Mouse (Mus musculus): ENCODE measurements at regions not wholly inside any gene's neighbourhood (a gene's known extent, or its start where the extent isn't known, plus 50 kb on each side); places are given as distances from the start of the nearest gene placed in this dataset.
"Not testable (repeated sequence)": the region's sequence is repeated elsewhere in the genome, so short reads cannot be mapped to it uniquely, and the experiment has no call there.

DNA sequence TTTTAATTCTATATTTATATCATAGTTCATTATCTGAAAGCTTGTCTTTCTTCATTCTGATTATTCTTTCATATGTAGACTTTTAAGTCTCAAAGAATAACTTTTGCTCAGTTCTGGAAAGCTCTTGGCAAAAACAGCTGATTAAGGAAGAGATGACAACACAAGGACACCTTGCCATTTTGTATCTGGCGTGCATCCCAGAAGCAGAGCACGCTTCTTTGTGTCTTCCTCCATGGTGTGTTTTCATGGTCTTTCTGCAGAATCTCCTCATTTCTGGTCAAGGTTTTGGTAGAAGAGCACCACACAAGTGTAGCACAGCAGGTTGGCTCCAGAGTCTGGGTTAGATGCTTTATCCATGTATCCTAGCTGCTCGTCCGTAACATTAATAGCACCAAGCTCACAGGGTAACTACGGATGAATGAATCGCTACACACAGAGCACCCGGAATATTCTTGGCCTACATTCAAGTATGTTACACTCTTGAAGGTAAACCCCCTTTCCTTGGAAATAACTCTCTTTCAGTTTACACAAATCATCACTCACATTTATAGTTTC is 148.9 kb upstream of the Ddhd1 start:
- no peak for DNase-seq (ENCODE audit: low read depth)

- DNase-seq (ENCODE audit: low read depth) = no peak
Observed at GRCm38 (mm10) chr14:45807767-45808166, 149.8 kb upstream of the Ddhd1 start.

DNA sequence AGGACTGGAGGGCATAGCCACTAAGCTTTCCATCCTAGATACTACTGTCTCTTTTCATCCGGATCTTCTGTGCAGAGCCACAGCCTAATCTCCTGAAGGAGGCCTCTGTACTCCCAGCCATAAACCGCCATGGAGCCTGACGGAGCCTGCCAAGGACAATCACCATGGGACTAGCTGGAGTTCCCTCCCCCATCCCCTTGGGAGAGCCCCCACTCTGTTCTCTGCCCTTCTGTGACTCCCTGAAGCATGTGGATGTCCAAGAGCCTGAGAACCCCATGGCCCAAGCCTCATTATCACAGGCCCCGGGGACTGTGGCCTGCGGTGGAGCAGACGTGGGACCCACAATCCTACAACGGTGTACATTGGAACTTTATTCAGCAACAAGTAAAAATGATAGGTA is 151.5 kb upstream of the Ddhd1 start:
- DNase-seq (ENCODE audit: low read depth) = no peak

DNA sequence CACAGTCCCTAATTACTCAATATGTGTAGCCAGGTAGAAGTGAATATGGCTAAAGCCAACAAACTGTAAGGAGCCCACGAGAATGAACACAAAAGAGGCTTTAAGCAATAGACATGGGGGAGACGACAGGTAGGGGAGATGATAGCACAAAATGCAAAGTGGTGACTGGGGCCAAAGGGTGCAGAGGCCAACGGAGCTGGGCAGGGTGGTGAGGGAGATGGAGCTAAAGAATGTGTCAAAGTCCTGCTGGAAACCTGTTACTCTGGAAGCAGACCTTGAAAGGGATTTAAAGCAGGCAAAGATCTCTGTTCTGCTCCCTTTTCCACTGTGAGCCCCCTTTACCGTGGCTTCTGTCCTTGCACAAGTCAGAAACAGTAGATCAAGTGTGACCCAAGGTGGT is 152.2 kb upstream of the Ddhd1 start:
- no peak for DNase-seq (ENCODE audit: low read depth)

DNA sequence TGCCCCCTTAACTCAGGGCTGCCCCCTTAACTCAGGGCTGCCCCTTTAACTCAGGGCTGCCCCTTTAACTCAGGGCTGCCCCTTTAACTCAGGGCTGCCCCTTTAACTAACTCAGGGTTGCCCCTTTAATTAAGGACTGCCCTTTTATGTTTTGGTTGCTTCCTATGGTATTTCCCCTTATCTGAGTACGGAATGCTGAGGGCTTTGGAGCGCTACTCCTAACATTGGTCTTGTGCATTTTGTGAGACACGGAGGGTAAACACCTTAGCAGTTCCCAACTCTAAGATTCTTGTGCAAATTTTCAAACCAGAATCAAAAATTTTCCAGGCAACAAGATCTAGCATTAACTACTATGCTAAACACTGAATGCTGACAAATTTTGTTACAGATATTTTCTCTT is 152.7 kb upstream of the Ddhd1 start:
- DNase-seq (ENCODE audit: low read depth) = no peak

GRCm38 (mm10) chr14:45815598-45815997 is 157.7 kb upstream of the Ddhd1 start:
- no peak for DNase-seq (ENCODE audit: low read depth)

DNA sequence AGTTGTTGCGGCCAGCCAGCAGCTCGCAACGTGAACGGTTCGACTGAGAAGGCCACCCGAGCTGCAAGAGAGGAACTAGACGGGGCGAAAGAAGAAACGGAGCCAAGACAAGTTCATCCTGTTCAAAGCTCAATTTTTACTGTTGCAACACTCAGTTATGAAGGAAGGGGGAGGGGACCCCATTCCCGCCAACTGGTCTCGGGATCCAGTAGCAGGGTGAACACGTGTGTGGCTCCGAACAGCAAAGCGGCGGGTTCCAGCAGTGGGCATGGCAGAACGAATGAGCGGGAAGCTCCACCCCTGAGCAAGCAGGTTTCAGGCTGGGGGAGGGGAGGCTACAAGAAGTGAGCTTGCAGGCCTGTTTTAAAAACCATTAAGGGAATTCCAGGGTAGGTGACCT is 158.7 kb upstream of the Ddhd1 start:
- not testable (repeated sequence) for DNase-seq (ENCODE audit: low read depth)

GRCm38 (mm10) chr14:45817756-45818155 is 159.8 kb upstream of the Ddhd1 start:
- DNase-seq (ENCODE audit: low read depth) = no peak

- no peak for DNase-seq (ENCODE audit: low read depth)
Observed at GRCm38 (mm10) chr14:45824601-45825000, 166.7 kb upstream of the Ddhd1 start.

GRCm38 (mm10) chr14:45826023-45826422 is 168.1 kb upstream of the Ddhd1 start:
- peak; percentile 31 for DNase-seq (ENCODE audit: low read depth)

DNA sequence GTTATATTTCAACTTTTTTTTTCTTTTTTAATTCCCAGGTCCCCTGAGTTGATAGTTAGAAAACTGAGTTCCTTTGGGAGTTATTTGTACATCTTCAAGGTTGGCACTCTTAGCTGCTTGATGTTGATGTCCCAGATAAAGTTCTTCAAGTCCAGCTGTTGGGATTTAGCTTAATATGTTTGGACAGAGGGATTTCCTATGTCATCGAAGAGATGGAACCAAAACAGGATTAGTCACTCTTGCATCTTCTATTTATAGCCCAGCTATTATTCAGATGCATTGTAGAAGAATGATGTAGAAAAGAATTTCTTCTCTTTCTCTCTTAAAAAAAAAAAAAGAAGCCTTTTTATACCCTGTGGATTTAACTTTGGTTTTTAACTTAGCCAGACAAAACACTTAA is 169.2 kb upstream of the Ddhd1 start:
- DNase-seq (ENCODE audit: low read depth) = no peak

DNA sequence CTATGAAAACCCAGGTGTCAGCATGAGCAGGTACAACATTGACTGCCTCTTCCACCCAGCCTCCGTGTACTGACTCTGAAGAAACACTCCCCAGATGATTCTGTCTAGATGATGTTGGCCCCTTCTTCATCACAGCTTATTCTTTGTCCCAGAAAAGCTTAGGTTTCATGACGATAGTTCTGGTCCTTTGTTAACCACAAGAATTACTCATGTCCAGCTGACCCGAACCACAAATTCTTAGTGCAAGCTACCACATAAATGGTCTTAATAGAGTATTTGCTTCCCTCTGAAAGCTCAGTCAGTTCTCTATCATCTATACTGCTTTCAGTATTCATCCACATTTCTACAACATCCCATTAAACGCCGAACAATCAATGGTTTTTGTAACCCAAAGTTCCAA is 172.5 kb upstream of the Ddhd1 start:
- no peak for DNase-seq (ENCODE audit: low read depth)

- no peak for DNase-seq (ENCODE audit: low read depth)
Observed at GRCm38 (mm10) chr14:45837039-45837438, 179.1 kb upstream of the Ddhd1 start.

DNA sequence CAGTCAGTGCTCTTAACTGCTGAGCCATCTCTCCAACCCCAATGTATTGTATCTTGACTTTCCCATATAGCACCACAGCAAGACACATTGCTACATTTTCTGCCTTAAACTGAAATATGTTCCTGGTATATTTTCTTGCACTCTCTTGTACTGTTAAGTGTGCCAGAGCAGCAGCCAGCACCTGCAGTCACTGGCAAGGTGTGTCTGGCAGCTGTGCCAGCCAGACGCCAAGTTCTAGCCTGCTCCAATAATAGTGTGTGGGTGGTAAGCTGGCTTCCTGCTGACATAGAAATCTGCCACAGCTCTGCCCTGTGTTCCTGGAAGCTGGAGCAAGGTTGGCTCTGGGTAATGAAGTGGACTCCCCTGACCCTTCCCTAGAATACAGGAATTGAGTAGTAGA is 185.9 kb upstream of the Ddhd1 start:
- no peak for DNase-seq (ENCODE audit: low read depth)

- no peak for DNase-seq (ENCODE audit: low read depth)
Observed at GRCm38 (mm10) chr14:45850588-45850987, 192.6 kb upstream of the Ddhd1 start.

DNA sequence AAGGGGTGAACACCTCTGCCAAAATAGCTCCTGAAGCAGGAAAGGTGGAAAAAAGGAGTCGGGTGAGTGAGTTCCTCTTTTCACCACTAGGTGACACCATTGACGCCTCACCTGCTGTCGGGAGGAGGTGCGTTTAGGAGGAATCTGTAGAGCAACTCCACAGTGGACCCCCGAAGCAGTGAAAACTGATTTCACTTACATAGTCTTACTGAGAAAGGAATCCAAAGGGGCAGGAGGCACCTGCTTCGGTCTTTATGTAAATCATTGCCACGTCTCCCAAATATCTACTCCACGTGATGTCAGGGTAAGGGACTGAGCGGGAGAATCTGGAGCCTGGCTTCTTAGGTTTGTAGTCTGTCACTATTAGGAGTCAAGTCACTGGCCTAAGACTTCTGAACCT is 220.5 kb upstream of the Ddhd1 start:
- peak; percentile 14 for DNase-seq (ENCODE audit: low read depth)

GRCm38 (mm10) chr14:45920783-45921182 is 262.8 kb upstream of the Ddhd1 start:
- DNase-seq (ENCODE audit: low read depth) = no peak

GRCm38 (mm10) chr14:45943581-45943980 is 285.6 kb upstream of the Ddhd1 start:
- DNase-seq (ENCODE audit: low read depth) = no peak

DNA sequence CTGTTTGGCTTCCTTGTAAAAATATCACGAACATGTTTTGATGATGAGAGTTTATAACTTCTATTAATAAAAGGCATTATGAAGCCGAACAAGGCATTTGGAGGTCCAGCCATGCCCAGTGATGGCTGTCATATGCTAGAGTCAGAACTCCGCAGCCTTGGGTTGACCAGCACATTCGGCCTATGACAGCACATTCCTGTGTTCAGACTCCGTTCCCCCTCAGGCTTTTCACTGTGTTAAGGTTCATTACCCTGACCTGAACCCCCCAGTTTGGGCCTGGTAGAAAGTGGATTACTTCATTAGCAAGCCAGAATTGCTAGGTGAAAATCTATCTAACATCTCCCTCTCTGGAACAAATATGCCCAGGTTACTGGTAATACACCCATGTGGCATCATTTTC is 286.2 kb upstream of the Ddhd1 start:
- no peak for DNase-seq (ENCODE audit: low read depth)

- DNase-seq (ENCODE audit: low read depth) = no peak
Observed at GRCm38 (mm10) chr14:45944506-45944905, 286.6 kb upstream of the Ddhd1 start.

DNA sequence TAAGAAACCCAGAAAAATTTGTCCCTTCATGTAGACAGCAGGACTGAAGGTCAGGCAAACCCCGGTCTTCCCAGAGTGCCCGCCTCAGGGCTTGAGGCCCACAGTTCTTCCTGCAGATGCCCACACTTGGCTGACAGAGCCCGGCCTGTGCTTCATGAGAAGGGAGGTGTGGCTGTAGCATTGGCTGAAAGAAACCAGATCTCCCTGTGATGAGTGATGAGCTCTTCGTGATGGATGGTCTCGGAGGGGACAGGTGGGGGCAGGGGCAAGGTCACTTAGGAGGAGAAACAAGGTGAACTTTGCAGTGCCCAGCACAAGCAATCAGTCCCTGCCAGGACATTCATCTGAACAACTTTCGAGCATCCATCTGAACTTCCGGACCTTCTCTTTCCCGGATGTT is 298.7 kb upstream of the Ddhd1 start:
- DNase-seq (ENCODE audit: low read depth) = no peak

DNA sequence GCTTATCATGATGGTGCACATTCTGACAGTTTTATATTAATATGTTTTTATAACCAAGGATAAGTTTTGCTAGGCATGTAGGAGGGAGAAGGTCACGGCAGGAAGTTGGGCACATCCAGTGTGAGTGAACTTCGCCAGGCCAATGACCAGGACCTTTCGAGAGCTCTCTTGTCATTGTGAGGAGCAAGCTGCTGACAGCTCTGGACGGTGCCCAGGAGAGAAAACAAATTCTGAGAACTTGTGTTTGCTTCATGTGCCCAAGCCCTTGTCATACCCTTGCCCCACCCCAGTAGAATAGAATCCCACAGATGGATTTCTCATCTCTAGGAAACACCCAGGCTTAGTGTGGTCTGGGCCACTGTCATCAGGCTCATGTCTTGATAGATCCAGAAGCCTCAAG is 304.5 kb upstream of the Ddhd1 start:
- DNase-seq (ENCODE audit: low read depth) = no peak

GRCm38 (mm10) chr14:45964043-45964442 is 306.1 kb upstream of the Ddhd1 start:
- no peak for DNase-seq (ENCODE audit: low read depth)

DNA sequence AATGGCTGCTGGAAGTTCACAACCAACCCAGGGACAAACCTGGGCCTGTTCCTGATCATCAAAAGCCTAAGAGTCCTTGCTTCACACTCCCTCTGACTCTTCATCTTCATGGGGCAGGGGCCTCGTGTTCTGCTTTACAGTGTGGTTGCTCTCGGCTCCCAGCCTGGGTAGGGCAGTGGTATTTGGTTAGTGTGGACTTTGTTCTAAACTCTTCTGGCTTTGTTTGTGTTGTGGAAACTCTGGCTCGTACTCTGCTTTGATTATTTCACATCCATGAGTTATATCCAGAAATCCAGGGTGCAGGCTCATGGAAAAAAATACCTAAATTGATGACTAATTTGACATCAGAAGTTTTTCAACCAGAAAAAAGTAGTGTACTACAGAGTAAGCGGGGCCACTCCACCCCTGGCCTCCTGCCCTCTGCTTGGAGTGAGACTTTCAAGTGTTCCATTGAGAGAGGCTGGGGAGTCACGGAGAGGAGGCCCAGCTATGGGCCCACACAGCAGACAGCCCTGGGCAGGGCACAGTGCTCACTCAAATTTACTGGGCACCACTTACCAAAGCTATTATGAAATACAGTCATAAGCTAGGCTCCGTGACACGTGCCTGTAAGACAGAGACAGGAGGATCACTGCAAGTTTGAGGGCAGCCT is 325.4 kb upstream of the Ddhd1 start:
- peak; percentile 27 for DNase-seq (ENCODE audit: low read depth)
